Mouse (Mus musculus) forebrain, embryonic 12.5 days (tissue): ENCODE data around the gene Igflr1. TPM values are rescaled to one million over a fixed set of nuclear protein-coding genes. Genes with fewer than 3 reads are reported as not detected.

Experiments used
- ATAC-seq: fragments of 200-750 bp; cut with Nextera tagmentation; 2 replicates; pipeline ENCODE4 v1.8.0; 2017; ENCODE audit warnings: moderate TSS enrichment; ENCODE audit not compliant: low FRiP score
- H3K27ac ChIP-seq: fragments of 300-500 bp; sonication (generic); 2 replicates; pipeline ENCODE4 v1.5.1; 2016; ENCODE audit warnings: mild to moderate bottlenecking
- H3K27me3 ChIP-seq: fragments of 300-500 bp; sonication (generic); 2 replicates; pipeline ENCODE4 v1.6.1; 2016; ENCODE audit warnings: mild to moderate bottlenecking
- H3K36me3 ChIP-seq: fragments of 300-500 bp; sonication (generic); replicated peaks from 2 replicates; pipeline ENCODE4 v1.6.1; 2016; ENCODE audit warnings: mild to moderate bottlenecking
- H3K4me1 ChIP-seq: fragments of 300-500 bp; sonication (generic); 2 replicates; pipeline ENCODE4 v1.6.1; 2016
- H3K4me2 ChIP-seq: fragments of 300-500 bp; sonication (generic); 2 replicates; pipeline ENCODE4 v1.6.1; 2016; ENCODE audit warnings: mild to moderate bottlenecking, moderate library complexity
- H3K4me3 ChIP-seq: fragments of 300-500 bp; sonication (generic); replicated peaks from 2 replicates; pipeline ENCODE4 v1.5.1; 2016; ENCODE audit warnings: mild to moderate bottlenecking
- H3K9ac ChIP-seq: fragments of 300-500 bp; sonication (generic); 2 replicates; pipeline ENCODE4 v1.6.1; 2016; ENCODE audit warnings: mild to moderate bottlenecking
- H3K9me3 ChIP-seq: fragments of 300-500 bp; sonication (generic); 2 replicates; pipeline ENCODE4 v1.6.1; 2016
- WGBS: fragments of 180-500 bp; shearing (Covaris S2); methylation state at CpG from one replicate; pipeline ENCODE4 v1.1.7; 2016; 5-methylcytosine and 5-hydroxymethylcytosine counted together
- polyA plus RNA-seq: library from polyadenylated mRNA; unstranded; fragments of >200 nt; fragmentation: Nextera tagmentation; extraction: Ambion mirVana; gene quantifications from 2 replicates; pipeline ENCODE4 v1.2.1, GENCODE M21; 2016

The Igflr1 gene
- polyA plus RNA-seq, 1 experiment from 2014 or later: 5.6 TPM

- Histone ChIP-seq H3K27me3 (no peaks in the 10 kb centered on the region), H3K4me1 (peaks cover 38% of the 10 kb centered on the region), H3K9me3 (no peaks in the 10 kb centered on the region), H3K36me3 (peaks cover 41% of the 10 kb centered on the region), H3K4me3 (peak overlapping the region; percentile 62), H3K4me2 (peak overlapping the region; percentile 94), H3K27ac (no peak overlapping the region), H3K9ac (0 out of 2 replicates have a peak overlapping the region, but pooled peaks have one; percentile 4)
- 89% methylated on average over 13 of the region's 13 CpGs for WGBS
- ATAC-seq: no peak
Observed at GRCm38 (mm10) chr7:30557901-30558514, 7.2 kb upstream of the Igflr1 start.

- no peak for ATAC-seq
- Histone ChIP-seq H3K4me3 (peak overlapping the region; percentile 62), H3K4me2 (peak overlapping the region; percentile 94), H3K27me3 (no peaks in the 10 kb centered on the region), H3K36me3 (peaks cover 41% of the 10 kb centered on the region), H3K27ac (peak overlapping the region; percentile 67), H3K9ac (peak overlapping the region; percentile 81), H3K4me1 (peaks cover 33% of the 10 kb centered on the region), H3K9me3 (no peaks in the 10 kb centered on the region)
- 17% methylated on average over 12 of the region's 12 CpGs for WGBS
Observed at GRCm38 (mm10) chr7:30558656-30559442, 6.4 kb upstream of the Igflr1 start.

DNA sequence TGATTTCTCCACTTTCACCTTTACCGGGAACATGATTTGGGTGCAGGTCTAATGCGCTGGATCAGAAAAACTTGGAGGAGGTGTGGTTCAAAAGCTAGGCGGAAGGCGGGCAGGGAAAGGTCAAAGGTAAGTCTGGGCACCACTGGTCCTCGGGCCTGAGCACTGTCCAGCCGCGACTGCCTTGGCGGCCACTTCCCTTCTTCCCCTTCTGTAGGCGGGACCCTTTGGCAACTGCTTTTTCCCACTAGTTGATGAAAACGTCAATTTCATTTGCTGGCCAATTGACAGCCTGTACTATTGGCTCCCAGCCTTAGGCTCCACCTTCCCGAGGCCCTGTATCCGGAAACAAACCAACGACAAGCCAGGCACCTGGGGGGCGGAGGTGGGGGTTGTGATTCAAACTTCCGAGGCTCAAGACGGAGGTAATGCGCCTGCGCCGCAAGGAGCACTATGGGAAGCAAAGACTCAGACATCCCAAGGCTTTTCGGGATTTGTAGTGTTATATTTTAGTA lies 5.7 kb upstream of the Igflr1 start, which contains the start of gene Lin37:
TSS of gene Lin37 (minus strand) at position 396 of the 512 bp plus-strand sequence.
- peak within 1 kb of the TSS; percentile 67 for H3K27ac ChIP-seq
- ATAC-seq: peak; percentile 89
- H3K4me1 ChIP-seq: peaks cover 34% of the 10 kb centered on the region
- peak within 1 kb of the TSS; percentile 94 for H3K4me2 ChIP-seq
- H3K27me3 ChIP-seq: no peaks in the 10 kb centered on the region
- H3K36me3 ChIP-seq: peaks cover 35% of the 10 kb centered on the region
- peak within 1 kb of the TSS; percentile 81 for H3K9ac ChIP-seq
- 0% methylated on average over 20 of the region's 20 CpGs for WGBS
- peak within 1 kb of the TSS; percentile 62 for H3K4me3 ChIP-seq
- no peaks in the 10 kb centered on the region for H3K9me3 ChIP-seq

DNA sequence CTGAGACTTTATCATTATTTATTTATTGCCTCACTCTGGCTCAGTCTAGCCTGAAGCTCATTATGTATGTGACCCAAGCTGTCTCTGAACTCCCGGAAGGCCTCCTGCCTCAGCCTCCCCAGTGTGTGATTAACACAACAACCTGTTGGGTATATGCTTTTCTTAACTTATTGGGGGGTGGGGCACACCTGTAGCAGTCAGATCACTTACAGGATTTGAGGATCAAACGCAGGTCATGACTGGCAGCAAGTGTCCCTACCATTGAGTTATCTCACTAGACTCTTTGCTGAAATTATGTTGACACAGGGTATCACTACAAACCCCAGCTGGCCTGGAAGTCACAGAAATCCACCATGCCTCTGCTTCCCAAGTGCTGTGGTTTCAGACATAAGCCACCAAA lies 4.9 kb upstream of the Igflr1 start:
- 80% methylated on average over 2 of the region's 2 CpGs for WGBS
- peak overlapping the region; percentile 94; the same call in 1 of the 2 replicates for H3K4me2 ChIP-seq
- H3K36me3 ChIP-seq: peaks cover 29% of the 10 kb centered on the region
- 0 out of 2 replicates have a peak overlapping the region, but pooled peaks have one; percentile 14 for H3K27ac ChIP-seq
- no peak for ATAC-seq
- H3K4me1 ChIP-seq: peaks cover 34% of the 10 kb centered on the region
- H3K9me3 ChIP-seq: no peaks in the 10 kb centered on the region
- no peaks in the 10 kb centered on the region for H3K27me3 ChIP-seq
- H3K4me3 ChIP-seq: no peak overlapping the region
- no peak overlapping the region for H3K9ac ChIP-seq

GRCm38 (mm10) chr7:30562526-30563116 lies 2.6 kb upstream of the Igflr1 start:
- peak overlapping the region; percentile 80 for H3K9ac ChIP-seq
- H3K9me3 ChIP-seq: no peaks in the 10 kb centered on the region
- no peak for ATAC-seq
- peak overlapping the region; percentile 94 for H3K27ac ChIP-seq
- no peaks in the 10 kb centered on the region for H3K27me3 ChIP-seq
- WGBS: 2% methylated on average over 27 of the region's 27 CpGs
- peaks cover 33% of the 10 kb centered on the region for H3K4me1 ChIP-seq
- H3K4me3 ChIP-seq: peak overlapping the region; percentile 77
- H3K36me3 ChIP-seq: peaks cover 29% of the 10 kb centered on the region
- peak overlapping the region; percentile 87 for H3K4me2 ChIP-seq

- under 1% methylated on average over 45 of the region's 45 CpGs for WGBS
- Histone ChIP-seq H3K4me3 (peak within 1 kb of the TSS; percentile 77), H3K27me3 (no peaks in the 10 kb centered on the region)
Observed at GRCm38 (mm10) chr7:30563117-30563905, 1.9 kb upstream of the Igflr1 start, which contains the start of the genes U2af1l4, Gm49396 and Psenen. U2af1l4 (plus strand) TSS chr7:30563301. Gm49396 (plus strand) TSS chr7:30563344. Psenen (minus strand) TSS chr7:30563627.

GRCm38 (mm10) chr7:30563906-30564280 lies 1.3 kb upstream of the Igflr1 start:
- no peaks in the 10 kb centered on the region for H3K27me3 ChIP-seq
- peaks cover 34% of the 10 kb centered on the region for H3K36me3 ChIP-seq
- peak overlapping the region; percentile 77 for H3K4me3 ChIP-seq
- peak overlapping the region; percentile 80 for H3K9ac ChIP-seq
- no peaks in the 10 kb centered on the region for H3K9me3 ChIP-seq
- WGBS: 36% methylated on average over 6 of the region's 6 CpGs
- H3K27ac ChIP-seq: peak overlapping the region; percentile 94; the same call in 1 of the 2 replicates
- no peak for ATAC-seq
- peaks cover 22% of the 10 kb centered on the region for H3K4me1 ChIP-seq
- H3K4me2 ChIP-seq: peak overlapping the region; percentile 87

More at GRCm38 (mm10) chr7:30563117-30563905, 1.9 kb upstream of the Igflr1 start, which contains the start of the genes U2af1l4, Gm49396 and Psenen:
- Histone ChIP-seq H3K4me2 (peak within 1 kb of the TSS; percentile 87), H3K9ac (peak within 1 kb of the TSS; percentile 80), H3K4me1 (peaks cover 28% of the 10 kb centered on the region), H3K36me3 (peaks cover 28% of the 10 kb centered on the region), H3K27ac (peak within 1 kb of the TSS; percentile 94), H3K9me3 (no peaks in the 10 kb centered on the region)
- ATAC-seq: peak; percentile 88

- Histone ChIP-seq H3K4me1 (peaks cover 14% of the 10 kb centered on the region), H3K9ac (no peak overlapping the region), H3K36me3 (peaks cover 55% of the 10 kb centered on the region), H3K27me3 (no peaks in the 10 kb centered on the region), H3K4me2 (no peak overlapping the region), H3K27ac (no peak overlapping the region), H3K4me3 (no peak overlapping the region), H3K9me3 (no peaks in the 10 kb centered on the region)
- no peak for ATAC-seq
- WGBS: 89% methylated on average over 9 of the region's 9 CpGs
Observed at GRCm38 (mm10) chr7:30566033-30566432, 806 bp downstream of the Igflr1 start.

- Histone ChIP-seq H3K27ac (no peak overlapping the region), H3K9me3 (no peaks in the 10 kb centered on the region), H3K27me3 (no peaks in the 10 kb centered on the region), H3K9ac (no peak overlapping the region), H3K4me3 (no peak overlapping the region), H3K4me1 (peaks cover 8% of the 10 kb centered on the region), H3K36me3 (peaks cover 68% of the 10 kb centered on the region), H3K4me2 (no peak overlapping the region)
- WGBS: 93% methylated on average over 11 of the region's 11 CpGs
- ATAC-seq: no peak
Observed at GRCm38 (mm10) chr7:30567555-30567954, 2.3 kb downstream of the Igflr1 start.

- no peak for ATAC-seq
Observed at GRCm38 (mm10) chr7:30572389-30572788, 7.2 kb downstream of the Igflr1 start.

DNA sequence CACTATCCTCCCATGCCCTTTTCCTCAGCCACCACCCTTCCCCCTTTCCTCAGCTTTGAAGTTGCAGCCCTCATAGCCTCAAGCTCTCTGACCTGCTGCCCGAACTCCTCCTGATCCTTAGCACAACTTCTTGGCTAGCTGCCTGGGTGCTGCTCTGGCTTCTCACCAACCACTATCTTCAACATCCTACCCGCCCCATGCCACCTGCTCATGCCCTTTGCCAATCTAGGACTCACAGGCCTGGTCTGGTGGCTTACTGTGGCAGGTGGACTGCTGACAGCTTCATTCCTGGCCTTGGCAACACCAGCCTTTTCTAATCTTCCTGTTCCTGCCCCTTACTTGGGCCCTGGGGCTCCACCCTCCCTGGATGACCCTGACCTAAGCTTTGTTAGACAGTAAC lies 7.7 kb downstream of the Igflr1 start:
- Histone ChIP-seq H3K27ac (no peak overlapping the region), H3K4me1 (no peaks in the 10 kb centered on the region; the same call in 1 of the 2 replicates), H3K36me3 (peaks cover 97% of the 10 kb centered on the region), H3K4me2 (no peak overlapping the region), H3K9ac (no peak overlapping the region), H3K4me3 (no peak overlapping the region), H3K9me3 (no peaks in the 10 kb centered on the region), H3K27me3 (no peaks in the 10 kb centered on the region)
- WGBS: 85% methylated on average over 2 of the region's 2 CpGs
- no peak for ATAC-seq

More at GRCm38 (mm10) chr7:30572389-30572788, 7.2 kb downstream of the Igflr1 start:
- H3K4me1 ChIP-seq: no peaks in the 10 kb centered on the region; the same call in 1 of the 2 replicates
- no peak overlapping the region for H3K4me3 ChIP-seq
- H3K27ac ChIP-seq: no peak overlapping the region
- no peak overlapping the region for H3K4me2 ChIP-seq
- no peaks in the 10 kb centered on the region for H3K27me3 ChIP-seq
- peaks cover 95% of the 10 kb centered on the region for H3K36me3 ChIP-seq
- H3K9ac ChIP-seq: no peak overlapping the region
- WGBS: 89% methylated on average over 5 of the region's 5 CpGs
- no peaks in the 10 kb centered on the region for H3K9me3 ChIP-seq
